Mouse (Mus musculus) spleen, adult 2 months (tissue): ENCODE measurements around the gene Cdca3. TPM values are rescaled to one million over a fixed set of nuclear protein-coding genes. Genes with fewer than 3 reads are reported as not detected.

Experiments used
- DNase-seq, 2 experiments: peaks; one replicate each; pipeline versions ENCODE4 v3.0.0 to v3.0.0-alpha.2; 2012 to 2021; ENCODE audit warnings: low spot score in 2 of 2, low read depth in 1 of 2
- H3K27ac ChIP-seq: fragments of 200-500 bp; 2 replicates; pipeline ENCODE4 v1.5.1; 2012; ENCODE audit warnings: low read length, inconsistent platforms; ENCODE audit not compliant: insufficient read depth
- H3K27me3 ChIP-seq: fragments of 200-500 bp; 2 replicates; pipeline ENCODE4 v1.6.1; 2012; ENCODE audit warnings: mild to moderate bottlenecking, moderate library complexity, low read length, inconsistent platforms; ENCODE audit not compliant: control insufficient read depth, insufficient read depth
- H3K36me3 ChIP-seq: fragments of 200-500 bp; 2 replicates; pipeline ENCODE4 v1.6.1; 2012; ENCODE audit warnings: mild to moderate bottlenecking, low read length, inconsistent platforms; ENCODE audit not compliant: control insufficient read depth, insufficient read depth
- H3K4me1 ChIP-seq: fragments of 200-500 bp; 2 replicates; pipeline ENCODE4 v1.6.1; 2011; ENCODE audit warnings: inconsistent platforms; ENCODE audit not compliant: control insufficient read depth, insufficient read depth, insufficient read length
- H3K4me3 ChIP-seq: fragments of 200-500 bp; 2 replicates; pipeline ENCODE4 v1.5.1; 2011; ENCODE audit warnings: mild to moderate bottlenecking, inconsistent platforms; ENCODE audit not compliant: insufficient read depth, insufficient read length; ENCODE audit errors: extremely low read depth
- CTCF ChIP-seq: fragments of 200-500 bp; IDR thresholded peaks from 2 replicates; pipeline ENCODE4 v1.5.1; 2011; ENCODE audit warnings: mild to moderate bottlenecking, inconsistent platforms; ENCODE audit not compliant: insufficient read depth, insufficient read length, insufficient replicate concordance; ENCODE audit errors: extremely low read depth
- POLR2A ChIP-seq: fragments of 200-500 bp; IDR thresholded peaks from 2 replicates; pipeline ENCODE4 v1.6.1; 2011; ENCODE audit warnings: low read depth, low read length, inconsistent platforms
- WGBS: fragments of 180-500 bp; shearing (Covaris S2); methylation state at CpG from one replicate; pipeline ENCODE4 v1.1.7; 2018; 5-methylcytosine and 5-hydroxymethylcytosine counted together
- polyA plus RNA-seq: library from polyadenylated mRNA; depleted of rRNA; stranded (reverse); fragments of >200 nt; gene quantifications from 2 replicates; pipeline ENCODE4 v1.2.3, GENCODE M21; 2012

Gene Cdca3
- polyA plus RNA-seq, 1 experiment: 30.4 TPM

GRCm38 (mm10) chr6:124854647-124855046 lies 25.3 kb downstream of the Cdca3 start:
- TF ChIP-seq CTCF (no peak), POLR2A (no peak)
- Histone ChIP-seq H3K36me3 (no peaks in the 10 kb centered on the region), H3K27ac (no peak overlapping the region), H3K4me1 (peaks cover 4% of the 10 kb centered on the region), H3K27me3 (peaks cover 12% of the 10 kb centered on the region), H3K4me3 (no peak overlapping the region)
- WGBS: 74% methylated on average over 12 of the region's 12 CpGs
- DNase-seq: no peak

- TF ChIP-seq POLR2A (no peak), CTCF (no peak)
- Histone ChIP-seq H3K4me1 (peaks cover 4% of the 10 kb centered on the region), H3K4me3 (no peak overlapping the region), H3K27ac (no peak overlapping the region), H3K27me3 (peaks cover 12% of the 10 kb centered on the region), H3K36me3 (no peaks in the 10 kb centered on the region)
- WGBS: 33% methylated on average over 14 of the region's 14 CpGs
- no peak for DNase-seq
These were observed 27.0 kb downstream of the Cdca3 start for GRCm38 (mm10) chr6:124856321-124856720.

- 2% methylated on average over 73 of the region's 86 CpGs for WGBS
- TF ChIP-seq CTCF (peak; percentile 55; the same call in 1 of the 2 replicates), POLR2A (no peak)
- peak within 1 kb of the TSS; percentile 55; the same call in 1 of the 2 replicates for H3K4me3 ChIP-seq
- peaks cover 12% of the 10 kb centered on the region for H3K27me3 ChIP-seq
- H3K36me3 ChIP-seq: no peaks in the 10 kb centered on the region
- peak; percentile 19 to 64 for DNase-seq
- no peak within 1 kb of the TSS for H3K27ac ChIP-seq
- H3K4me1 ChIP-seq: peaks cover 4% of the 10 kb centered on the region
These were observed 27.8 kb downstream of the Cdca3 start, which contains the start of gene P3h3 for GRCm38 (mm10) chr6:124856916-124857839. Gene P3h3 (minus strand): TSS chr6:124857752.

- 45% methylated on average over 26 of the region's 26 CpGs for WGBS
- TF ChIP-seq POLR2A: no peak
- no peak for TF ChIP-seq CTCF
- Histone ChIP-seq H3K4me1 (peaks cover 5% of the 10 kb centered on the region), H3K36me3 (no peaks in the 10 kb centered on the region), H3K27ac (no peak overlapping the region), H3K4me3 (0 out of 2 replicates have a peak overlapping the region, but pooled peaks have one; percentile 6), H3K27me3 (peaks cover 13% of the 10 kb centered on the region)
- no peak for DNase-seq
These were observed 28.6 kb downstream of the Cdca3 start for GRCm38 (mm10) chr6:124857840-124858530.

GRCm38 (mm10) chr6:124858561-124859318 lies 29.4 kb downstream of the Cdca3 start:
- H3K27ac ChIP-seq: no peak overlapping the region
- peaks cover 19% of the 10 kb centered on the region for H3K27me3 ChIP-seq
- no peak overlapping the region for H3K4me3 ChIP-seq
- no peak for TF ChIP-seq CTCF
- TF ChIP-seq POLR2A: no peak
- DNase-seq: no peak
- WGBS: 84% methylated on average over 25 of the region's 28 CpGs
- H3K4me1 ChIP-seq: peaks cover 8% of the 10 kb centered on the region
- no peaks in the 10 kb centered on the region for H3K36me3 ChIP-seq

- 10% methylated on average over 12 of the region's 12 CpGs for WGBS
- TF ChIP-seq CTCF (peak; percentile 90; the same call in 1 of the 2 replicates), POLR2A (no peak)
- H3K27ac ChIP-seq: no peak overlapping the region
- H3K4me3 ChIP-seq: no peak overlapping the region
- peak; percentile 40 to 82 for DNase-seq
- H3K4me1 ChIP-seq: peaks cover 8% of the 10 kb centered on the region
- peaks cover 21% of the 10 kb centered on the region for H3K27me3 ChIP-seq
- H3K36me3 ChIP-seq: no peaks in the 10 kb centered on the region
These were observed 30.4 kb downstream of the Cdca3 start for GRCm38 (mm10) chr6:124859725-124860124.

- H3K36me3 ChIP-seq: no peaks in the 10 kb centered on the region
- H3K4me3 ChIP-seq: no peak overlapping the region
- TF ChIP-seq CTCF (no peak), POLR2A (no peak)
- WGBS: 92% methylated on average over 9 of the region's 9 CpGs
- DNase-seq: no peak
- H3K27me3 ChIP-seq: peaks cover 21% of the 10 kb centered on the region
- H3K27ac ChIP-seq: no peak overlapping the region
- peaks cover 8% of the 10 kb centered on the region for H3K4me1 ChIP-seq
These were observed 31.2 kb downstream of the Cdca3 start for GRCm38 (mm10) chr6:124860511-124860910.
